Mouse (Mus musculus) limb, embryonic 14.5 days (tissue): Measurements from ENCODE around the gene Spock1. TPM values are rescaled to one million over a fixed set of nuclear protein-coding genes. Genes with fewer than 3 reads are reported as not detected.

Source experiments
- ATAC-seq: fragments of 200-750 bp; cut with Nextera tagmentation; 2 replicates; pipeline ENCODE4 v1.8.0; 2017; ENCODE audit warnings: low read depth, moderate number of reproducible peaks, moderate TSS enrichment; ENCODE audit not compliant: low FRiP score
- DNase-seq: peaks from one replicate; pipeline ENCODE4 v3.0.0-alpha.2; 2015; ENCODE audit warnings: low spot score
- H3K27ac ChIP-seq: fragments of 300-500 bp; sonication (generic); replicated peaks from 2 replicates; pipeline ENCODE4 v1.5.1; 2014; ENCODE audit warnings: low read depth, mild to moderate bottlenecking, low read length, moderate library complexity, mixed read lengths
- H3K27me3 ChIP-seq: fragments of 300-500 bp; sonication (generic); 2 replicates; pipeline ENCODE4 v1.6.1; 2014; ENCODE audit warnings: low read length, mixed read lengths; ENCODE audit not compliant: control insufficient read depth, insufficient read depth
- H3K36me3 ChIP-seq: fragments of 300-500 bp; sonication (generic); 2 replicates; pipeline ENCODE4 v1.6.1; 2014; ENCODE audit warnings: mild to moderate bottlenecking, low read length, moderate library complexity, mixed read lengths; ENCODE audit not compliant: control insufficient read depth, insufficient read depth
- H3K4me1 ChIP-seq: fragments of 300-500 bp; sonication (generic); 2 replicates; pipeline ENCODE4 v1.6.1; 2014; ENCODE audit warnings: antibody characterized with exemption, low read length, mixed read lengths; ENCODE audit not compliant: control insufficient read depth, insufficient read depth
- H3K4me2 ChIP-seq: fragments of 300-500 bp; sonication (generic); replicated peaks from 2 replicates; pipeline ENCODE4 v1.6.1; 2014; ENCODE audit warnings: low read depth, mild to moderate bottlenecking, low read length, moderate library complexity; ENCODE audit not compliant: severe bottlenecking
- H3K4me3 ChIP-seq: fragments of 300-500 bp; sonication (generic); replicated peaks from 2 replicates; pipeline ENCODE4 v1.5.1; 2014; ENCODE audit warnings: low read length
- H3K9ac ChIP-seq: fragments of 300-500 bp; sonication (generic); 2 replicates; pipeline ENCODE4 v1.6.1; 2014; ENCODE audit warnings: mild to moderate bottlenecking, low read depth, low read length, moderate library complexity; ENCODE audit not compliant: severe bottlenecking
- H3K9me3 ChIP-seq: fragments of 300-500 bp; sonication (generic); 2 replicates; pipeline ENCODE4 v1.6.1; 2016; ENCODE audit warnings: low read length; ENCODE audit not compliant: control insufficient read depth
- POLR2A ChIP-seq: fragments of 200-500 bp; IDR thresholded peaks from 2 replicates; pipeline ENCODE4 v1.8.0; 2012; ENCODE audit warnings: inconsistent platforms, mild to moderate bottlenecking, moderate library complexity, borderline replicate concordance; ENCODE audit not compliant: insufficient read depth, insufficient read length; ENCODE audit errors: extremely low read depth
- WGBS: fragments of 180-500 bp; shearing (Covaris S2); extraction: QIAGEN DNeasy Blood & Tissue Kit; methylation state at CpG from one replicate; pipeline ENCODE4 v1.1.7; 2014; 5-methylcytosine and 5-hydroxymethylcytosine counted together
- polyA plus RNA-seq, 2 experiments: library from polyadenylated mRNA; depleted of rRNA in 1 of 2; stranded (reverse) in 1 of 2; unstranded in 1 of 2; fragments of >200 nt; fragmentation: Nextera tagmentation in 1 of 2; extraction: Ambion mirVana in 1 of 2; gene quantifications; 2 replicates each; pipeline versions ENCODE4 v1.2.1 to v1.2.3; 2012 to 2014

The Spock1 gene
- polyA plus RNA-seq, 2 experiments, result 1.6 to 2.1 TPM

DNA sequence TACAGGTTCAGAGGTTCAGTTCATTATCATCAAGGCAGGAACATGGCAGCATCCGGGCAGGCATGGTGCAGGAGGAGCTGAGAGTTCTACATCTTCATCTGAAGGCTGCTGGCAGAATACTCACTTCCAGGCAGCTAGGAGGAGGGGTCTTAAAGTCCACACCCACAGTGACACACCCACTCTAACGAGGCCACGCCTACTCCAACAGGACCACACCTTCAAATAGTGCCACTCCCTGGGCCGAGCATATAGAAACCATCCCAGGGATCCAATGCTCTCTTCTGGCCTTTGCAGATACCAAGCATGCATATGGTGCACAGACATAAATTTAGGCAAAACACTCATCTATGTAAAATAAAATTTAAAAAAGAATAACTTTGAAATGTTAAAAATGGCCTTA, 245.6 kb downstream of the Spock1 start:
- Histone ChIP-seq H3K9ac (no peak overlapping the region), H3K4me1 (peaks cover 12% of the 10 kb centered on the region; the same call in 1 of the 2 replicates), H3K4me2 (no peak overlapping the region), H3K27ac (no peak overlapping the region), H3K27me3 (no peaks in the 10 kb centered on the region), H3K36me3 (no peaks in the 10 kb centered on the region), H3K9me3 (no peaks in the 10 kb centered on the region), H3K4me3 (no peak overlapping the region)
- DNase-seq (no peak), ATAC-seq (no peak)
- 73% methylated on average over 4 of the region's 4 CpGs for WGBS
- TF ChIP-seq POLR2A, result no peak

- no peaks in the 10 kb centered on the region for H3K9me3 ChIP-seq
- H3K4me1 ChIP-seq, result no peaks in the 10 kb centered on the region
- no peak overlapping the region for H3K27ac ChIP-seq
- no peaks in the 10 kb centered on the region for H3K27me3 ChIP-seq
- H3K36me3 ChIP-seq, result no peaks in the 10 kb centered on the region
- no peak for TF ChIP-seq POLR2A
- DNase-seq (no peak), ATAC-seq (no peak)
- WGBS, result 96% methylated on average over 2 of the region's 2 CpGs
- H3K4me2 ChIP-seq, result no peak overlapping the region
- H3K4me3 ChIP-seq, result no peak overlapping the region
- no peak overlapping the region for H3K9ac ChIP-seq
Measured at GRCm38 (mm10) chr13:57660523-57660922, 247.6 kb downstream of the Spock1 start.

- Histone ChIP-seq H3K9ac (no peak overlapping the region), H3K4me1 (no peaks in the 10 kb centered on the region), H3K4me3 (no peak overlapping the region), H3K27me3 (no peaks in the 10 kb centered on the region), H3K9me3 (no peaks in the 10 kb centered on the region), H3K27ac (no peak overlapping the region), H3K36me3 (no peaks in the 10 kb centered on the region), H3K4me2 (no peak overlapping the region)
- DNase-seq (no peak), ATAC-seq (no peak)
- TF ChIP-seq POLR2A, result no peak
- 79% methylated on average over 3 of the region's 3 CpGs for WGBS
Measured at GRCm38 (mm10) chr13:57659872-57660271, 248.3 kb downstream of the Spock1 start.

DNA sequence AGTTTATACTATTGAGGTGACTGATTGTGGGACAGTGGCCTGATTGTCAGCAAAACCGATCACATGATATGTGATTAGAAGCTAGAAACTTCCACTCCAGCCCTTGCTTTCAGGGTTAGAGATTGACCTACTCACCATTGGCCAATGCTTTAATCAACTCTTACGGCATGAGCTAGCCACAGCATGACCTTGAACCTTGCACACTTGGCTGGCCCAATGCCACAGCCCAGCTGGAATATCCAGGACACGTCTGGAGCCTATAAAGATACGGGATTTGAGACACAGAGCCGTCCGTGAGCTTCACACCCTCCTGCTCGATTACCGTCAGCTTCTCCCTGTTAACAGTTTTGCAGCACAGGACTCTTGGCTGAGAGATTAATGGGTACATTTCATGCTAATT, 251.5 kb downstream of the Spock1 start:
- Histone ChIP-seq H3K4me1 (no peaks in the 10 kb centered on the region), H3K9ac (no peak overlapping the region), H3K36me3 (no peaks in the 10 kb centered on the region), H3K4me2 (no peak overlapping the region), H3K9me3 (no peaks in the 10 kb centered on the region), H3K27ac (no peak overlapping the region), H3K27me3 (no peaks in the 10 kb centered on the region), H3K4me3 (no peak overlapping the region)
- 52% methylated on average over 8 of the region's 8 CpGs for WGBS
- no peak for TF ChIP-seq POLR2A
- ATAC-seq, result no peak
- DNase-seq, result no peak

GRCm38 (mm10) chr13:57654362-57654761, 253.8 kb downstream of the Spock1 start:
- Histone ChIP-seq H3K4me2 (no peak overlapping the region), H3K4me1 (no peaks in the 10 kb centered on the region), H3K9me3 (no peaks in the 10 kb centered on the region), H3K9ac (no peak overlapping the region), H3K27ac (no peak overlapping the region), H3K4me3 (no peak overlapping the region), H3K27me3 (no peaks in the 10 kb centered on the region), H3K36me3 (no peaks in the 10 kb centered on the region)
- 86% methylated on average over 7 of the region's 7 CpGs for WGBS
- no peak for DNase-seq
- TF ChIP-seq POLR2A, result no peak
- no peak for ATAC-seq

GRCm38 (mm10) chr13:57651236-57651635, 256.9 kb downstream of the Spock1 start:
- H3K4me1 ChIP-seq, result no peaks in the 10 kb centered on the region
- H3K9ac ChIP-seq, result no peak overlapping the region
- no peak overlapping the region; the same call in 1 of the 2 replicates for H3K27ac ChIP-seq
- DNase-seq, result no peak
- ATAC-seq, result no peak
- WGBS, result 70% methylated on average over 4 of the region's 4 CpGs
- H3K36me3 ChIP-seq, result no peaks in the 10 kb centered on the region
- no peak overlapping the region for H3K4me2 ChIP-seq
- H3K4me3 ChIP-seq, result no peak overlapping the region
- TF ChIP-seq POLR2A, result no peak
- no peaks in the 10 kb centered on the region for H3K9me3 ChIP-seq
- H3K27me3 ChIP-seq, result no peaks in the 10 kb centered on the region
